Mouse (Mus musculus) midbrain, postnatal 0 days (tissue): ENCODE measurements at regions not wholly inside any gene's neighbourhood (a gene's known extent, or its start where the extent isn't known, plus 50 kb on each side); places are given as distances from the start of the nearest gene placed in this dataset.
A peak's percentile ranks its signal among the peaks of the same experiment; 100 is the strongest.

Source experiments
- ATAC-seq: fragments of 200-750 bp; cut with Nextera tagmentation; 2 replicates; pipeline ENCODE4 v1.8.0; 2017; ENCODE audit warnings: moderate number of reproducible peaks, mild to moderate bottlenecking, moderate TSS enrichment, moderate library complexity; ENCODE audit not compliant: low FRiP score
- DNase-seq: peaks from one replicate; pipeline ENCODE4 v3.0.0-alpha.2; 2015; ENCODE audit warnings: low spot score
- H3K27ac ChIP-seq: fragments of 300-500 bp; sonication (generic); 2 replicates; pipeline ENCODE4 v1.5.1; 2014; ENCODE audit warnings: low read depth, mild to moderate bottlenecking, low read length, mixed read lengths
- H3K27me3 ChIP-seq: fragments of 300-500 bp; sonication (generic); 2 replicates; pipeline ENCODE4 v1.6.1; 2014; ENCODE audit warnings: low read length, control low read depth, mixed read lengths; ENCODE audit not compliant: insufficient read depth
- H3K36me3 ChIP-seq: fragments of 300-500 bp; sonication (generic); 2 replicates; pipeline ENCODE4 v1.6.1; 2014; ENCODE audit warnings: low read length, control low read depth, mixed read lengths; ENCODE audit not compliant: insufficient read depth
- H3K4me1 ChIP-seq: fragments of 300-500 bp; sonication (generic); 2 replicates; pipeline ENCODE4 v1.6.1; 2014; ENCODE audit warnings: mild to moderate bottlenecking, control low read depth, antibody characterized with exemption, low read length, mixed read lengths; ENCODE audit not compliant: insufficient read depth
- H3K4me2 ChIP-seq: fragments of 300-500 bp; sonication (generic); 2 replicates; pipeline ENCODE4 v1.6.1; 2014; ENCODE audit warnings: low read depth, mild to moderate bottlenecking, low read length, mixed read lengths; ENCODE audit not compliant: poor library complexity, severe bottlenecking
- H3K4me3 ChIP-seq: fragments of 300-500 bp; sonication (generic); 2 replicates; pipeline ENCODE4 v1.5.1; 2014; ENCODE audit warnings: low read depth, mild to moderate bottlenecking, low read length, moderate library complexity
- H3K9ac ChIP-seq: fragments of 300-500 bp; sonication (generic); replicated peaks from 2 replicates; pipeline ENCODE4 v1.6.1; 2014; ENCODE audit warnings: mild to moderate bottlenecking, low read length, moderate library complexity, mixed read lengths; ENCODE audit not compliant: poor library complexity, severe bottlenecking
- H3K9me3 ChIP-seq: fragments of 300-500 bp; sonication (generic); 2 replicates; pipeline ENCODE4 v1.6.1; 2016; ENCODE audit warnings: low read length, control low read depth
- CTCF ChIP-seq: IDR thresholded peaks from 2 replicates; pipeline ENCODE4 v1.5.1; 2016; ENCODE audit warnings: antibody characterized with exemption, mild to moderate bottlenecking
- WGBS: fragments of 180-500 bp; shearing (Covaris S2); extraction: QIAGEN DNeasy Blood & Tissue Kit; methylation state at CpG from one replicate; pipeline ENCODE4 v1.1.7; 2014; 5-methylcytosine and 5-hydroxymethylcytosine counted together

GRCm38 (mm10) chr9:111939271-111940067, 249.3 kb upstream of the Stac start:
- no peak for ATAC-seq
- no peak overlapping the region for H3K9ac ChIP-seq
- no peaks in the 10 kb centered on the region for H3K27me3 ChIP-seq
- H3K4me2 ChIP-seq = no peak overlapping the region
- H3K4me3 ChIP-seq = no peak overlapping the region
- 52% methylated on average over 8 of the region's 8 CpGs for WGBS
- H3K36me3 ChIP-seq = no peaks in the 10 kb centered on the region
- DNase-seq = peak; percentile 77
- TF ChIP-seq CTCF = peak; percentile 81
- no peak overlapping the region for H3K27ac ChIP-seq
- no peaks in the 10 kb centered on the region for H3K9me3 ChIP-seq
- H3K4me1 ChIP-seq = no peaks in the 10 kb centered on the region

- Histone ChIP-seq H3K9ac (no peak overlapping the region), H3K4me1 (no peaks in the 10 kb centered on the region), H3K4me2 (no peak overlapping the region), H3K27ac (no peak overlapping the region), H3K9me3 (no peaks in the 10 kb centered on the region), H3K27me3 (no peaks in the 10 kb centered on the region), H3K4me3 (no peak overlapping the region), H3K36me3 (no peaks in the 10 kb centered on the region)
- no peak for TF ChIP-seq CTCF
- 68% methylated on average over 6 of the region's 6 CpGs for WGBS
- ATAC-seq (no peak), DNase-seq (no peak)
Observed at GRCm38 (mm10) chr9:111932455-111932854, 242.3 kb upstream of the Stac start.

GRCm38 (mm10) chr9:111918275-111918940, 228.3 kb upstream of the Stac start:
- H3K36me3 ChIP-seq = no peaks in the 10 kb centered on the region
- H3K9ac ChIP-seq = no peak overlapping the region
- ATAC-seq (no peak), DNase-seq (peak; percentile 88)
- no peak overlapping the region for H3K27ac ChIP-seq
- WGBS = 20% methylated on average over 16 of the region's 16 CpGs
- no peak overlapping the region for H3K4me2 ChIP-seq
- H3K9me3 ChIP-seq = no peaks in the 10 kb centered on the region
- H3K27me3 ChIP-seq = no peaks in the 10 kb centered on the region
- no peak overlapping the region for H3K4me3 ChIP-seq
- H3K4me1 ChIP-seq = no peaks in the 10 kb centered on the region
- peak; percentile 97 for TF ChIP-seq CTCF

GRCm38 (mm10) chr9:111916684-111917535, 226.8 kb upstream of the Stac start:
- peak; percentile 93 for TF ChIP-seq CTCF
- Histone ChIP-seq H3K4me3 (no peak overlapping the region), H3K36me3 (no peaks in the 10 kb centered on the region), H3K9me3 (no peaks in the 10 kb centered on the region), H3K9ac (no peak overlapping the region), H3K4me2 (peak overlapping the region; percentile 31), H3K27me3 (no peaks in the 10 kb centered on the region), H3K4me1 (no peaks in the 10 kb centered on the region), H3K27ac (no peak overlapping the region)
- 30% methylated on average over 17 of the region's 17 CpGs for WGBS
- DNase-seq (peak; percentile 85), ATAC-seq (peak; percentile 69)

- Histone ChIP-seq H3K4me3 (no peak overlapping the region), H3K27me3 (no peaks in the 10 kb centered on the region), H3K4me2 (no peak overlapping the region), H3K27ac (no peak overlapping the region), H3K9me3 (no peaks in the 10 kb centered on the region), H3K9ac (no peak overlapping the region), H3K4me1 (no peaks in the 10 kb centered on the region), H3K36me3 (no peaks in the 10 kb centered on the region)
- 56% methylated on average over 4 of the region's 4 CpGs for WGBS
- no peak for ATAC-seq
- no peak for TF ChIP-seq CTCF
- DNase-seq = peak; percentile 34
Observed at GRCm38 (mm10) chr9:111908806-111909205, 218.7 kb upstream of the Stac start.

- H3K9ac ChIP-seq = no peak overlapping the region
- DNase-seq = no peak
- H3K4me3 ChIP-seq = no peak overlapping the region
- no peaks in the 10 kb centered on the region for H3K27me3 ChIP-seq
- ATAC-seq = no peak
- H3K27ac ChIP-seq = no peak overlapping the region
- H3K36me3 ChIP-seq = no peaks in the 10 kb centered on the region
- H3K4me2 ChIP-seq = no peak overlapping the region
- TF ChIP-seq CTCF = no peak
- no peaks in the 10 kb centered on the region for H3K9me3 ChIP-seq
- H3K4me1 ChIP-seq = no peaks in the 10 kb centered on the region
Observed at GRCm38 (mm10) chr9:111900196-111900595, 210.0 kb upstream of the Stac start.
